In genomic region chr10:53612172-53612571, GRCm38 (mm10) we compare ENCODE assay signal across 14 mouse cellular contexts. TPM values are rescaled to one million over a fixed set of nuclear protein-coding genes. Genes with fewer than 3 reads are reported as not detected.
DNase-seq lines count a peak whose midpoint lies in the region; ATAC-seq and TF ChIP-seq lines count a peak whose summit lies in the region.
"Had no signal": no experiment of that assay in that cellular context is flagged by ENCODE, and none has a peak within 500 bp of the region (broad histone marks: within the 10 kb centered on the region; RNA-seq: fewer than 3 reads in every experiment).

No protein-coding gene starts in this region.

- H3K4me3 ChIP-seq in cerebellum, adult 2 months (replicated peaks; ENCODE audit: insufficient read depth, low read depth, low read length), result no peak overlapping the region
- H3K4me3 ChIP-seq in forebrain, postnatal 0 days (ENCODE audit: low read depth, low read length), result no peak overlapping the region
- no peak overlapping the region for H3K4me3 ChIP-seq in neural tube, embryonic 14.5 days (ENCODE audit: low read depth, low read length)
- no peak overlapping the region for H3K4me3 ChIP-seq in intestine, postnatal 0 days (ENCODE audit: low read depth, low read length)
- H3K4me3 ChIP-seq: heart, adult 2 months had no signal

- TF ChIP-seq CTCF in cerebellum, adult 2 months (IDR thresholded peaks at IDR 0.05; ENCODE audit: borderline replicate concordance, insufficient read depth, low read depth, low read length), result no peak; the same call in 1 of the 2 replicates
- TF ChIP-seq CTCF in forebrain, postnatal 0 days (IDR thresholded peaks at IDR 0.05; ENCODE audit: low read depth), result peak; percentile 38
- no peak for TF ChIP-seq CTCF in intestine, postnatal 0 days (IDR thresholded peaks at IDR 0.05; ENCODE audit: low read depth)

- peak; percentile 33; the same call in 1 of the 2 replicates for TF ChIP-seq POLR2A in cerebellum, adult 2 months (IDR thresholded peaks at IDR 0.05; ENCODE audit: borderline replicate concordance, insufficient read depth, low read length)

- no peak overlapping the region for H3K27ac ChIP-seq in cerebellum, adult 2 months (ENCODE audit: insufficient read depth, low read length)
- H3K27ac ChIP-seq in forebrain, postnatal 0 days (ENCODE audit: low read depth, low read length), result peak overlapping the region; percentile 57; the same call in 1 of the 2 replicates
- H3K27ac ChIP-seq in neural tube, embryonic 14.5 days (ENCODE audit: low read depth, low read length), result no peak overlapping the region
- H3K27ac ChIP-seq in intestine, postnatal 0 days (ENCODE audit: low read depth, low read length), result no peak overlapping the region
- H3K27ac ChIP-seq: heart, adult 2 months; kidney, postnatal 0 days; macrophage had no signal

- no peak overlapping the region for H3K4me2 ChIP-seq in forebrain, postnatal 0 days (ENCODE audit: low read depth)
- H3K4me2 ChIP-seq in neural tube, embryonic 14.5 days (ENCODE audit: low read depth, low read length), result no peak overlapping the region
- no peak overlapping the region for H3K4me2 ChIP-seq in intestine, postnatal 0 days (replicated peaks; ENCODE audit: low read depth)

- DNase-seq in left cerebral cortex, postnatal 4 days, result peak; percentile 57
- DNase-seq in left cerebral cortex, postnatal 36 days (ENCODE audit: low spot score in 2 of 2), result no peak
- DNase-seq in cerebellum, adult 2 months, result peak; percentile 73 to 92
- peak; percentile 85 for DNase-seq in forebrain, postnatal 0 days
- DNase-seq in thymus, postnatal 36 days, result no peak
- no peak for DNase-seq in urinary bladder, postnatal 25 days (ENCODE audit: low spot score)
- DNase-seq: adrenal gland, postnatal 36 days; heart, adult 2 months; heart, postnatal 4 days; thymus, postnatal 4 days had no signal

- peak; percentile 97 for ATAC-seq in forebrain, postnatal 0 days
- ATAC-seq in neural tube, embryonic 14.5 days (ENCODE audit: low read depth), result peak; percentile 55
- ATAC-seq in intestine, postnatal 0 days, result no peak

- no peaks in the 10 kb centered on the region for H3K27me3 ChIP-seq in cerebellum, adult 2 months (ENCODE audit: control insufficient read depth, insufficient read depth, low read length)
- H3K27me3 ChIP-seq in forebrain, postnatal 0 days (ENCODE audit: insufficient read depth, low read length), result no peaks in the 10 kb centered on the region
- H3K27me3 ChIP-seq in neural tube, embryonic 14.5 days (ENCODE audit: control insufficient read depth, insufficient read depth, low read length), result no peaks in the 10 kb centered on the region
- H3K27me3 ChIP-seq in intestine, postnatal 0 days (replicated peaks; ENCODE audit: control insufficient read depth, insufficient read depth, low read length), result no peaks in the 10 kb centered on the region

- H3K9ac ChIP-seq in forebrain, postnatal 0 days, result no peak overlapping the region
- H3K9ac ChIP-seq in neural tube, embryonic 14.5 days (replicated peaks; ENCODE audit: low read depth, low read length), result no peak overlapping the region
- H3K9ac ChIP-seq in intestine, postnatal 0 days (ENCODE audit: low read depth, low read length), result no peak overlapping the region

- H3K4me1 ChIP-seq in cerebellum, adult 2 months (ENCODE audit: control insufficient read depth, insufficient read depth, low read length), result peaks cover 18% of the 10 kb centered on the region; the same call in 1 of the 2 replicates
- no peaks in the 10 kb centered on the region for H3K4me1 ChIP-seq in forebrain, postnatal 0 days (ENCODE audit: insufficient read depth)
- no peaks in the 10 kb centered on the region for H3K4me1 ChIP-seq in neural tube, embryonic 14.5 days (ENCODE audit: control insufficient read depth, insufficient read depth, low read length)
- no peaks in the 10 kb centered on the region for H3K4me1 ChIP-seq in intestine, postnatal 0 days (replicated peaks; ENCODE audit: control insufficient read depth, insufficient read depth, low read length)

- no peaks in the 10 kb centered on the region for H3K9me3 ChIP-seq in forebrain, postnatal 0 days (ENCODE audit: low read length)
- H3K9me3 ChIP-seq in neural tube, embryonic 14.5 days (ENCODE audit: control insufficient read depth, low read length), result no peaks in the 10 kb centered on the region
- no peaks in the 10 kb centered on the region for H3K9me3 ChIP-seq in intestine, postnatal 0 days (ENCODE audit: control insufficient read depth)

- intact Hi-C loops in left cerebral cortex, postnatal 4 days (cut with DNase I), result no loop called here
- intact Hi-C loops in left cerebral cortex, postnatal 36 days (cut with DNase I), result no loop called here

- 8% methylated on average over 1 of the region's 1 CpGs for WGBS in cerebellum, adult 2 months
- WGBS in forebrain, postnatal 0 days, result 35% methylated on average over 1 of the region's 1 CpGs
- 52% methylated on average over 1 of the region's 1 CpGs for WGBS in neural tube, embryonic 14.5 days
- WGBS in intestine, postnatal 0 days, result 75% methylated on average over 1 of the region's 1 CpGs

- peaks cover 27% of the 10 kb centered on the region for H3K36me3 ChIP-seq in forebrain, postnatal 0 days (ENCODE audit: insufficient read depth)
- H3K36me3 ChIP-seq in neural tube, embryonic 14.5 days (ENCODE audit: control insufficient read depth, insufficient read depth, low read length), result peaks cover 33% of the 10 kb centered on the region
- peaks cover 41% of the 10 kb centered on the region for H3K36me3 ChIP-seq in intestine, postnatal 0 days (ENCODE audit: control insufficient read depth, insufficient read depth)

RNA-seq across cellular contexts. Expression of gene Asf1a, which starts 15.6 kb away (rescaled TPM):
- total RNA-seq in left cerebral cortex, postnatal 4 days (2021), result 10 to 100 TPM; 30.2 to 31.6 TPM
- total RNA-seq in left cerebral cortex, postnatal 36 days (2021), result 10 to 100 TPM; 16.6 to 21.6 TPM
- 27.0 TPM in 2 replicates for polyA plus RNA-seq in cerebellum, adult 2 months (2012; rRNA removed)
- 39.1 and 40.6 TPM in 2 replicates for total RNA-seq in forebrain, postnatal 0 days (2014; rRNA removed)
- polyA plus RNA-seq in forebrain, postnatal 0 days (2015; fragmentation: Nextera tagmentation; extraction: Ambion mirVana), result 62.1 and 72.8 TPM in 2 replicates
- 67.6 and 79.3 TPM in 2 replicates for polyA plus RNA-seq in neural tube, embryonic 14.5 days (2014; fragmentation: Nextera tagmentation; extraction: Ambion mirVana)
- polyA plus RNA-seq in intestine, postnatal 0 days (2015; fragmentation: Nextera tagmentation; extraction: Ambion mirVana), result 40.4 and 44.5 TPM in 2 replicates

RNA-seq across cellular contexts. Expression of gene Mcm9, which starts 18.1 kb away (rescaled TPM):
- total RNA-seq in left cerebral cortex, postnatal 4 days (2021), result 1 to 10 TPM; 6.1 to 6.9 TPM
- 1 to 10 TPM; 5.8 to 6.3 TPM for total RNA-seq in left cerebral cortex, postnatal 36 days (2021)
- polyA plus RNA-seq in cerebellum, adult 2 months (2012; rRNA removed), result 5.3 and 5.7 TPM in 2 replicates
- 4.5 and 6.0 TPM in 2 replicates for total RNA-seq in forebrain, postnatal 0 days (2014; rRNA removed)
- 4.8 and 5.4 TPM in 2 replicates for polyA plus RNA-seq in forebrain, postnatal 0 days (2015; fragmentation: Nextera tagmentation; extraction: Ambion mirVana)
- 8.0 and 8.5 TPM in 2 replicates for polyA plus RNA-seq in neural tube, embryonic 14.5 days (2014; fragmentation: Nextera tagmentation; extraction: Ambion mirVana)
- 3.5 and 3.6 TPM in 2 replicates for polyA plus RNA-seq in intestine, postnatal 0 days (2015; fragmentation: Nextera tagmentation; extraction: Ambion mirVana)

Comparison
In these comparisons a context has a peak if more than half of its experiments do, and no peak if none do; other contexts are left out.
1. DNase-seq: peak in left cerebral cortex, postnatal 4 days (single experiment), cerebellum, adult 2 months (2 of 2) and forebrain, postnatal 0 days (single experiment); none in left cerebral cortex, postnatal 36 days (0 of 2), thymus, postnatal 36 days (0 of 2) and urinary bladder, postnatal 25 days (single experiment).